Mouse (Mus musculus) forebrain, embryonic 13.5 days (tissue): ENCODE data around the gene Stat5b. TPM values are rescaled to one million over a fixed set of nuclear protein-coding genes. Genes with fewer than 3 reads are reported as not detected.

Experiments used
- ATAC-seq: fragments of 200-750 bp; cut with Nextera tagmentation; 2 replicates; pipeline ENCODE4 v1.8.0; 2017
- H3K27ac ChIP-seq: fragments of 300-500 bp; sonication (generic); 2 replicates; pipeline ENCODE4 v1.5.1; 2015; ENCODE audit warnings: inconsistent platforms, mild to moderate bottlenecking, moderate library complexity
- H3K27me3 ChIP-seq: fragments of 300-500 bp; sonication (generic); 2 replicates; pipeline ENCODE4 v1.6.1; 2015; ENCODE audit warnings: mild to moderate bottlenecking, inconsistent platforms
- H3K36me3 ChIP-seq: fragments of 300-500 bp; sonication (generic); 2 replicates; pipeline ENCODE4 v1.6.1; 2015; ENCODE audit warnings: mild to moderate bottlenecking, inconsistent platforms; ENCODE audit not compliant: poor library complexity, severe bottlenecking
- H3K4me1 ChIP-seq: fragments of 300-500 bp; sonication (generic); 2 replicates; pipeline ENCODE4 v1.6.1; 2015; ENCODE audit warnings: inconsistent platforms
- H3K4me2 ChIP-seq: fragments of 300-500 bp; sonication (generic); 2 replicates; pipeline ENCODE4 v1.6.1; 2015; ENCODE audit warnings: inconsistent platforms, mild to moderate bottlenecking, moderate library complexity
- H3K4me3 ChIP-seq: fragments of 300-500 bp; sonication (generic); 2 replicates; pipeline ENCODE4 v1.5.1; 2015; ENCODE audit warnings: mild to moderate bottlenecking, inconsistent platforms
- H3K9ac ChIP-seq: fragments of 300-500 bp; sonication (generic); 2 replicates; pipeline ENCODE4 v1.6.1; 2015; ENCODE audit warnings: mild to moderate bottlenecking, inconsistent platforms
- H3K9me3 ChIP-seq: fragments of 300-500 bp; sonication (generic); replicated peaks from 2 replicates; pipeline ENCODE4 v1.6.1; 2016; ENCODE audit warnings: inconsistent platforms
- WGBS: fragments of 180-500 bp; shearing (Covaris S2); methylation state at CpG from one replicate; pipeline ENCODE4 v1.1.7; 2015; 5-methylcytosine and 5-hydroxymethylcytosine counted together
- polyA plus RNA-seq: library from polyadenylated mRNA; unstranded; fragments of >200 nt; fragmentation: Nextera tagmentation; extraction: Ambion mirVana; gene quantifications from 2 replicates; pipeline ENCODE4 v1.2.1, GENCODE M21; 2015

Stat5b gene
- polyA plus RNA-seq, 1 experiment from 2014 or later, result 11.1 TPM

DNA sequence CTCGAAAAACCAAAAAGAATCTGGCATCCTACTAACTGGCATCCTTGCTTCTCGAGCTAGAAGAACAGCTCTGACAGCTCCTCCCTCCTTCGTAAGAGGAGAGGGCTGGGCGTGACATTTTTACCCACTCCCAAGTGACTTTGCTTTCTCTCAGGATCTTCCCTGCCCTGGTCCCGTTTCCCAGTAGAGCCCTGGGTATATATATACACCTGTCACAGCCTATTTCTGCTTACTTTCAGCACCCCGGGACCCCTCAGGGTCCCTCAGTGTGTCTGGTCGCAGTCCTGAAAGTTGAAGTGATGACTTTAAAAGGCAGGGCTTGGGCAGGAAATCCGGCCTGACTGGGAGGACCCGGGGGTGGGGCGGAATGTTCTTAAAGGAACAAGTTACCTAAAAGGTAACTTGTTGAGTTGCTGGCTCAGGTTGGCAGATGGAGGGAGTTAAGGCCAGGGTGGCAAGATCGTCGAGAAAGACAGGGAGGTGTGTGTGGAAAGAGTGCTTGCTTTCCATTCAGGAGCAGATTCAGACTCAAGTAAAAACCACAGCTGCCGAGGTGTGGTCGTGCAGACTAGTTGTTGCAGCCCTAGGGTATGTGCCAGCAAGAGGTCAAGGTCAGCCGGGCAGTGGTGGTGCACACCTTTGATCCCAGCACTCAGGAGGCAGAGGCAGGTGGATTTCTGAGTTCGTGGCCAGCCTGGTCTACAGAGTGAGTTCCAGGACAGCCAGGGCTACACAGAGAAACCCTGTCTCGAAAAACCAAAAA lies 79.7 kb downstream of the Stat5b start, which contains the start of gene Ghdc:
Gene Ghdc (minus strand): TSS at position 312 of the 763 bp plus-strand sequence.
- no peak within 1 kb of the TSS for H3K27ac ChIP-seq
- ATAC-seq, result no peak
- 30% methylated on average over 17 of the region's 17 CpGs for WGBS
- peak within 1 kb of the TSS; percentile 33 for H3K4me3 ChIP-seq
- no peaks in the 10 kb centered on the region for H3K27me3 ChIP-seq
- H3K4me1 ChIP-seq, result no peaks in the 10 kb centered on the region
- H3K9me3 ChIP-seq, result no peaks in the 10 kb centered on the region
- H3K36me3 ChIP-seq, result no peaks in the 10 kb centered on the region
- H3K9ac ChIP-seq, result 0 out of 2 replicates have a peak within 1 kb of the TSS, but pooled peaks have one; percentile 6
- peak within 1 kb of the TSS; percentile 47 for H3K4me2 ChIP-seq

DNA sequence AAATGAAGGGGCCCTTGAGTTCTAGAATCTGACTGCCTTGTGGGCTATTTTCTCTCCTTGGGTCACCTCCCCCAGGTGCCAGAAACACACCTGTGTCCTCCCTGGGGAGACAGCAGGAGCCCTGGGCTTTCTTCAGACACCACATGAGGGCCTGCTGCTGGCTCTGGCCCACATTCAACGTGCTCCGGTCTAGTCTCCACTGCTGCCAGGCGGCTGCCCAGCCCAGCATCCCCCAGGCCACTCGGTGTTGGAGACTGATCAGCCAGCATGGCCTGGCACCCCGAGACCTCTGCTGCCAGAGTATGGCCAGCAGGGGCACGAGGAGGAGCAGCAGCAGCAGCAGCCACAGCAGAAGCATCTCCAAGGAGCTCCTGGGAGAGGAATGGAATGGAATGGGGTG lies 80.5 kb downstream of the Stat5b start:
- no peak for ATAC-seq
- Histone ChIP-seq H3K27ac (no peak overlapping the region), H3K4me3 (peak overlapping the region; percentile 33), H3K9ac (no peak overlapping the region), H3K9me3 (no peaks in the 10 kb centered on the region), H3K4me1 (no peaks in the 10 kb centered on the region), H3K36me3 (no peaks in the 10 kb centered on the region), H3K4me2 (peak overlapping the region; percentile 47), H3K27me3 (no peaks in the 10 kb centered on the region)
- WGBS, result 68% methylated on average over 6 of the region's 6 CpGs

DNA sequence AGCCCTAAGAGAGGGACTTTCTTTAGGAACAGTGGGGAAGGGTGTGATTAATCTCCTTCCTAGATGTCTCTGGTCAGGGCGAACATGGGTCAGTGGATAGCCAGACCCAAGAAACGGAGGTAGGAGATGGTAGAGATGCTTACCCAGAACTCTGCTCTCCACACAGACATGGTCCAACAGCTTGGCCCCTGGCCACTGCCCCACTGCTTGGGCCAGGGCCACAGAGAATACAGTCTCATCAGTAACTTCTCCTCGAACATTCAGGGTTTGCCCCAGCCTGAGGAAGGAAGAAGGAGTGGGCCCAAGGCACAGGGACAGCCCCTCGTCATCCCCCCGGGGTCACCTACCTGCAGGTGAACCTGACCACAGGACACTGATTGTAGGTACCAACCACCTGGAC lies 82.7 kb downstream of the Stat5b start:
- no peak overlapping the region for H3K4me3 ChIP-seq
- no peaks in the 10 kb centered on the region for H3K36me3 ChIP-seq
- no peak for ATAC-seq
- H3K9me3 ChIP-seq, result no peaks in the 10 kb centered on the region
- WGBS, result 88% methylated on average over 5 of the region's 5 CpGs
- no peaks in the 10 kb centered on the region for H3K4me1 ChIP-seq
- no peaks in the 10 kb centered on the region for H3K27me3 ChIP-seq
- no peak overlapping the region for H3K9ac ChIP-seq
- no peak overlapping the region for H3K4me2 ChIP-seq
- H3K27ac ChIP-seq, result no peak overlapping the region

DNA sequence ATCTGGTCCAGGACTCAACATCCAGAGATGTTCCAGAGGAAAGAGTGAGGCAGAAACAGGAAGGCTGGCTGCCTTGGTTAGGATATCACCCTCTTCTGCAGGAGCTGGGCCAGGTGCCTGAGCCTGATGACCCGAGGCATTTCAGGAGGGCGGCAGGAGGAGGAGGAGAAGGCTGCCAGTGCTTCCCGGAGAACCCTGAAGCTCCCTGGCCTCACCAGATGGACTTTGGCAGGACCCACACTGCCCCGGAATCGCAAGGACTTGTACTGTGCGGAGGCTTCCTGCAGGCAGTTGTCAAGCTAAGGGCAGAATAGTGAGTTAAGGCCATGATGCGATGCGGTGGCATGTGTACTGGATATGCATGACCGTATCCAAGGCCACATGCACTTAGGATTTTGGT lies 83.8 kb downstream of the Stat5b start:
- H3K4me1 ChIP-seq, result peaks cover 6% of the 10 kb centered on the region
- peaks cover 6% of the 10 kb centered on the region; the same call in 1 of the 2 replicates for H3K27me3 ChIP-seq
- H3K4me3 ChIP-seq, result no peak overlapping the region
- ATAC-seq, result no peak
- WGBS, result 83% methylated on average over 9 of the region's 9 CpGs
- H3K36me3 ChIP-seq, result no peaks in the 10 kb centered on the region
- no peak overlapping the region for H3K4me2 ChIP-seq
- no peak overlapping the region for H3K27ac ChIP-seq
- no peaks in the 10 kb centered on the region for H3K9me3 ChIP-seq
- no peak overlapping the region for H3K9ac ChIP-seq

DNA sequence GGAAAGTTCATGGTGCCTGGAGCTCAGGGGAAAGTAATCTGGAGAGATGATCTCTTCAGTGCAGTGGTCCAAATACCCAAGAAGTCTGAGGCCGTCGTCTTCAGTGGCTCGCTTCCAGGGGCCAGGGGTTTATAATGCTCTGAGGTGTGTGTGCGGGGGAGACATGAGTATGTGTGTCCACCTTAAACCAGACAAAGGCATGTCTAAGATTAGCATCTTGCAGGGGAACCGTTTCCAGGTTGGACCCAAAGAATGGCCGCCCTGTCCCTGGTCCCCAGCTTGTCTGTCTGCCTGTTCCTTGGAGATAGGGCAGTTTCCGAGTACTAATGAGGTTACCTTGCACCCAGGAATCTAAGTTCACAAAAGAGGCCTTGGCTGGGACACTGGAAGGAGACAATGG lies 87.7 kb downstream of the Stat5b start, which contains the start of gene Hcrt:
Gene Hcrt (minus strand): TSS at position 101 of the 400 bp plus-strand sequence.
- H3K4me2 ChIP-seq, result peak within 1 kb of the TSS; percentile 70

DNA sequence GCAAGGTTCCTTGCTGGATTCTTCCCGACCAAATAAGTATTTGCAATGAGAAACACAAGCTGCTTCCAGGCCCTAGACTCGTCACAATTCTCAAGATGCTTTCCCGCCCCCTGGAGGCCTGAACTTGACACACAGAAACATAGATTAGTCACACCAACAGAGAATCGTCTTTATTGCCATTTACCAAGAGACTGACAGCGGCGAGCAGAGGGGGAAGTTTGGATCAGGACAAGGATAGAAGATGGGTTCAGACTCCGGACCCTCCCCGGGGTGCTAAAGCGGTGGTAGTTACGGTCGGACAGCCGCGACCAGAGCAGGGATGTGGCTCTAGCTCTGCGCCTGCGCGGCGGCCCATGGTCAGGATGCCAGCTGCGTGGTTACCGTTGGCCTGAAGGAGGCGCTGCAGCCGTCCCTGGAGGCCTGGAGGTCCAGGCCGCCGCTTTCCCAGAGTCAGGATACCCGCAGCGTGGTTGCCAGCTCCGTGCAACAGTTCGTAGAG lies 88.9 kb downstream of the Stat5b start:
- under 1% methylated on average over 27 of the region's 27 CpGs for WGBS
- Histone ChIP-seq H3K27me3 (peaks cover 25% of the 10 kb centered on the region), H3K36me3 (0 out of 2 replicates have a peak, but pooled peaks cover under 1% of the 10 kb centered on the region), H3K9me3 (no peaks in the 10 kb centered on the region), H3K27ac (no peak overlapping the region; the same call in 1 of the 2 replicates), H3K9ac (peak overlapping the region; percentile 62), H3K4me3 (peak overlapping the region; percentile 45), H3K4me1 (peaks cover 23% of the 10 kb centered on the region), H3K4me2 (peak overlapping the region; percentile 70)
- peak; percentile 56 for ATAC-seq

More for the DNA sequence above, 87.7 kb downstream of the Stat5b start, which contains the start of gene Hcrt:
- Histone ChIP-seq H3K36me3 (no peaks in the 10 kb centered on the region), H3K4me3 (peak within 1 kb of the TSS; percentile 45), H3K9ac (peak within 1 kb of the TSS; percentile 62), H3K27ac (no peak within 1 kb of the TSS; the same call in 1 of the 2 replicates), H3K27me3 (peaks cover 25% of the 10 kb centered on the region), H3K4me1 (peaks cover 23% of the 10 kb centered on the region), H3K9me3 (no peaks in the 10 kb centered on the region)
- 87% methylated on average over 7 of the region's 7 CpGs for WGBS
- no peak for ATAC-seq

DNA sequence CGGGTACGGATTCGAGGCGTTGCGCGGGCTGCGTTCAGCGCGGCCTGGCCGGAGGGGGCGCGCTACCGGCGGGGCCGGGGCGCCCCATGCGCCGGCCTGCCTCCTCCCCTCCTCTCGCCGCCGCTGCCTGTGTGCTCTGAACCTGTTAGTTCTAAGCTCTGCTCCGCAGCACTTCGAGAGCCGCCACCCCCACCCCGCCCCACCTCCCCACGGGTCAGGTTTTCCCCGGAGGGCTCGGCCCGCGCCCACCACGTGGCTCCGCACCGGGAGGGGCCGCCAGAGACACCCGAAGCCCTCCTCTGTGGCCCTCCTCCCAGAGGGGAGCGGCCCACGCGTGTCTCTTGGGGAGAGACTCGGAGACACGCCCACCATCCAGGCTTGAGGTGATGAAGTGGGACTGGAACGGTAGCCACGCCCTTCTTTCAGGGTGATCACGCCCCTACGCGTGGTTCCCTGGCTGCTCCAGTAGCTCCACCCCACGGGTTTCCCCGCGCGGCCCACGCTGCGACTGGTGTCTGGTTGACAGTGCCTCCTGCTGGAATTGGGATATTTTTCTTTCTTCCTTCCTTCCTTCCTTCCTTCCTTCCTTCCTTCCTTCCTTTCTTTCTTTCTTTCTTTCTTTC lies 90.8 kb downstream of the Stat5b start, which contains the start of gene Kcnh4:
Gene Kcnh4 (minus strand): TSS at position 332 of the 623 bp plus-strand sequence.
- WGBS, result 0% methylated on average over 26 of the region's 51 CpGs
- Histone ChIP-seq H3K9me3 (no peaks in the 10 kb centered on the region), H3K36me3 (peaks cover 5% of the 10 kb centered on the region; the same call in 1 of the 2 replicates), H3K4me3 (peak within 1 kb of the TSS; percentile 50), H3K9ac (peak within 1 kb of the TSS; percentile 68), H3K4me2 (peak within 1 kb of the TSS; percentile 77), H3K4me1 (peaks cover 23% of the 10 kb centered on the region), H3K27ac (peak within 1 kb of the TSS; percentile 40), H3K27me3 (peaks cover 29% of the 10 kb centered on the region)
- ATAC-seq, result peak; percentile 69

DNA sequence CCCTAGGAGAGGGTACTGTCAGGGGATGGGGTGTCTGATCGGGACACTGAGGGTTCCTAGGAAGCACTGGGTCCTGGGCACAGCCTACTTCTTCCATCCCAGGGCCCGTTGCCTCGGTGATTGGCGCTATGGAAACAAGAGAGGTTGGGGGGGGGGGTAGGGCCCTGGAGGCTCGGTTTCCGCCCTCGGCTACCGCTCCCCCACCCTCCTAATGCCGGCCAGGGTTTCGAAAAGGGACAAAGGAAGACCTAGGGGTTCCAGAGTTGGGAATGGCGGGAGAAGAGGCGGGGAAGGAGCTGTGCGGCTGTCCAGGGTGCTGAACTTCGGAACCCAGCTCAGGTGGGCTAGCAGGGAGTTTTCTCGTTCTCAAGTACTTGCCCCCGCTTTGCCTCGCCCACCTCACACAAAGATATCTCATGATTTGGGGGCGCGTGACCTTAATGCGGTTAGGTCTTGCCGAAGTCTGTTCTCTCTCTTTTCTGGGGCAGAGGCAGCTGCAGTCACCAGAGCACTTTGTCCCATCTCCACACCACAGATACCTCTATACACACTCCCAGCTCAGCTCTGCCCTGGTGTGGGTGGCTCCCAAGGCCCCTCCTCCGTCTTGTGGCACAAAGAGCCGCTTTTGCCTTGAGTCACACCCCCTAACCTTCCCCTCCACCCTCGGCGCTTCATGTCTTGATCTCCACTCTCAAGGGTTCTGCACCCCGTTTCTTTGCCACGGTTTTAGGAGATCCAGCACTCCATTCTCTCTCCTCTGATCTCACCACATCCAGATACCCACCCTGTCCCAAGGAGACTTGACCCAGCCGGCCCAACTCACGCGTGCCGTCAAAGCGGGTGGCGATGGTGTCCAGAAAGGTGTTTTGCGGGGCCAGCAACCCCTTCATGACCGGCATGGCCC lies 91.6 kb downstream of the Stat5b start:
- peak; percentile 64 for ATAC-seq
- H3K9ac ChIP-seq, result peak overlapping the region; percentile 68
- peak overlapping the region; percentile 77 for H3K4me2 ChIP-seq
- H3K9me3 ChIP-seq, result no peaks in the 10 kb centered on the region
- H3K4me3 ChIP-seq, result peak overlapping the region; percentile 50
- peak overlapping the region; percentile 40 for H3K27ac ChIP-seq
- peaks cover 5% of the 10 kb centered on the region; the same call in 1 of the 2 replicates for H3K36me3 ChIP-seq
- H3K4me1 ChIP-seq, result peaks cover 23% of the 10 kb centered on the region
- under 1% methylated on average over 35 of the region's 35 CpGs for WGBS
- peaks cover 29% of the 10 kb centered on the region for H3K27me3 ChIP-seq

DNA sequence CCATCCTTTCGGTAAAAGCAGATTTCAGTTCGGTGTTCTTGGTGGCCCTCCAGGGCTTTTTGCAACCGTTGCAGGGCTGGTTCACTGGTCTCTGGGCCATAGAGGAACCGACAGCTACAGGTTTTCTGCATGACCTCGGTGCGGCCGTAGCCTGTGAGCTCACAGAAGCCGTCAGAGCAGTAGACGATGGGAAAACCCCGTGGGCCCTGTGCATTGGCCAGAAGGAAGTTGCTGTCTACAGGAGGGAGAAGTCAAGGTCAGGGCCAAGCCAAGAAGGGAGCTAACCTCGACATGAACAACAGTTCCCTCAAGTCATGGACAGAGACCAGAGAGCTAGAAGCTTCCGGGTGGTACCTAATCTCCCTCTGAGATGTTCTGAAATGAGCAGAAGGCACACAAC lies 93.0 kb downstream of the Stat5b start:
- WGBS, result 93% methylated on average over 12 of the region's 12 CpGs
- no peak overlapping the region for H3K9ac ChIP-seq
- H3K27me3 ChIP-seq, result peaks cover 27% of the 10 kb centered on the region
- peaks cover 23% of the 10 kb centered on the region for H3K4me1 ChIP-seq
- no peak for ATAC-seq
- no peak overlapping the region for H3K4me2 ChIP-seq
- H3K27ac ChIP-seq, result no peak overlapping the region
- no peak overlapping the region for H3K4me3 ChIP-seq
- H3K9me3 ChIP-seq, result no peaks in the 10 kb centered on the region
- peaks cover 5% of the 10 kb centered on the region; the same call in 1 of the 2 replicates for H3K36me3 ChIP-seq

DNA sequence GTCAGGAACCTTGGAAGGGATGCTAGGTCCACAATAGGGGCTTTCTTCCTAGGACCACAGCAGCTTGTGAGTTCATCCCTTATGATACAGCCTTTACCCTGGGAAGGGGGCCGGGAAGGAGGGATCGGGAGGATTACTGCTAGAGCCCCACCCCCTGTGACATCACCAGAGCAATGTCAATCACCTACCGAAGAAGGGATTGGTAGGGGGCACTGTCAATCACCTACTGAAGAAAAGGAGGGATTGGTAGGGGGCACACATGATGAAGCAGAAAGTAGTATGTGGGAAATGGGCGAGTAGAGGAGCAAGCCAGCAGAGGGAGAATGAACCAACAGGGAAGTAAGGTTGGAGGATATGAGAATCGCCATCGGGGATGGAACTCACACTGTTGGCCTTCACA lies 94.0 kb downstream of the Stat5b start:
- peaks cover 5% of the 10 kb centered on the region; the same call in 1 of the 2 replicates for H3K36me3 ChIP-seq
- no peak overlapping the region for H3K9ac ChIP-seq
- H3K27me3 ChIP-seq, result peaks cover 23% of the 10 kb centered on the region
- no peak overlapping the region for H3K4me2 ChIP-seq
- H3K4me1 ChIP-seq, result peaks cover 16% of the 10 kb centered on the region
- H3K27ac ChIP-seq, result no peak overlapping the region
- H3K4me3 ChIP-seq, result no peak overlapping the region
- WGBS, result 68% methylated on average over 6 of the region's 6 CpGs
- no peak for ATAC-seq
- no peaks in the 10 kb centered on the region for H3K9me3 ChIP-seq

DNA sequence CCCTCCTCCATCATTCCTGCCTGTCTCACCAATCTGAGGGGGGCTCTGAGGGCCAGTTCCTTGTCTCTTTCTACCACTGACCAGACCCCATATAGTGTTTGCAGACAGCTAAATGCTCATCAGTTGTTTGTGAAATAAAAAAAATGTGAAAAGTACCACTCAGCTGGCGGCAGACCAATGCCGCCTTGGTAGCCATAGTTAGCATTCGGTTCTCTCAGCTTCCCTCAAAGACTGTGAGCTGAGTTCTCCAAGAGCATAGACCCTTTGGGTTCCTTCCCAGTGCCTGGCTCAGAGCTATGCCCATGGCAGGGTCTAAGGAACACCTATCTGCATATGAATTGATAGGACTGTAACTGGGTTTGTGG lies 95.8 kb downstream of the Stat5b start:
- Histone ChIP-seq H3K27ac (no peak overlapping the region), H3K4me3 (no peak overlapping the region), H3K27me3 (peaks cover 23% of the 10 kb centered on the region), H3K9ac (no peak overlapping the region), H3K9me3 (no peaks in the 10 kb centered on the region), H3K36me3 (peaks cover 19% of the 10 kb centered on the region), H3K4me1 (peaks cover 13% of the 10 kb centered on the region), H3K4me2 (no peak overlapping the region)
- ATAC-seq, result no peak
- WGBS, result 95% methylated on average over 3 of the region's 3 CpGs
